Mouse (Mus musculus) embryonic fibroblast, embryonic 13.5 days (primary cell): ENCODE measurements around the gene Mfge8. TPM values are rescaled to one million over a fixed set of nuclear protein-coding genes. Genes with fewer than 3 reads are reported as not detected.

Experiments
- H3K27ac ChIP-seq: 2 replicates; pipeline ENCODE4 v1.5.1; 2012; ENCODE audit warnings: low read length, control low read depth, inconsistent platforms; ENCODE audit not compliant: insufficient read depth
- H3K4me1 ChIP-seq: 2 replicates; pipeline ENCODE4 v1.6.1; 2011; ENCODE audit warnings: low read length; ENCODE audit not compliant: control insufficient read depth, insufficient read depth
- H3K4me3 ChIP-seq: 2 replicates; pipeline ENCODE4 v1.5.1; 2011; ENCODE audit warnings: mild to moderate bottlenecking, control low read depth, low read length; ENCODE audit not compliant: insufficient read depth
- CTCF ChIP-seq: IDR thresholded peaks from 2 replicates; pipeline ENCODE4 v1.5.1; 2011; ENCODE audit warnings: mild to moderate bottlenecking, control low read depth, low read length, moderate library complexity, borderline replicate concordance; ENCODE audit not compliant: insufficient read depth
- POLR2A ChIP-seq: IDR thresholded peaks from 2 replicates; pipeline ENCODE4 v1.6.1; 2011; ENCODE audit warnings: low read depth, mild to moderate bottlenecking, control low read depth, low read length, moderate library complexity
- polyA plus RNA-seq: library from polyadenylated mRNA; stranded (reverse); fragments of >200 nt; gene quantifications from 2 replicates; pipeline ENCODE4 v1.2.4, GENCODE M21; 2011; ENCODE audit warnings: low read depth; ENCODE audit not compliant: missing spikeins, insufficient read length

Mfge8 gene
- polyA plus RNA-seq, 1 experiment: 217 TPM

DNA sequence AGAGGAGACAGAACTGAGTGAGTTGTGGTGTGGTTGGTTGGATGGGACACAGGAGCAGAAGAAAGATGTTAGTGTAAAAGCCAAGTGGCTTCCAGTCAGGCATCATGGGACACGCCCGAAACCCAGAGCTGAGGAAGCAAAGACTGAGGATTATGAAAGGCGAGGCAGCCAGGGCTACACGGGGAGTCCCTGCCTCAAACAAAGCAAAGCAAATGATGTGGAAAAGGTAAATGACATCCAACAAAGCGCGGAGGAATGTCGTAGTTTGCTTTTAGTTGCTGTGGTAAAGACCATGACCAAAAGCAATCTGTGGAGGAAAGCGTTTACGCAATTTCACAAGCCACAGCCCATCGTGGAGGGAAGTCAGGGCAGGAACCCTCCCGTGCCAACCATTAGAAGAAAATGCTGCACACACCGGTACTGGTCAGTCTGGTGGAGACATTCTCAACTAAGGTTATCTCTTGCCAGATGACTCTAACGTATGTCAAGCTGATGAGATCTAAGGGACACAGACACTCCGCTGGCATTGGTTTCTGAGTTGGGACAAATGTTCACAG is 18.2 kb upstream of the Mfge8 start:
- Histone ChIP-seq H3K4me1 (no peaks in the 10 kb centered on the region), H3K27ac (no peak overlapping the region), H3K4me3 (no peak overlapping the region)
- TF ChIP-seq CTCF (no peak), POLR2A (no peak)

GRCm38 (mm10) chr7:79159406-79159805 is 10.5 kb upstream of the Mfge8 start:
- no peak overlapping the region for H3K27ac ChIP-seq
- no peaks in the 10 kb centered on the region for H3K4me1 ChIP-seq
- TF ChIP-seq CTCF (no peak), POLR2A (no peak)
- H3K4me3 ChIP-seq: no peak overlapping the region

GRCm38 (mm10) chr7:79149522-79149921 is 662 bp upstream of the Mfge8 start:
- Histone ChIP-seq H3K27ac (no peak overlapping the region), H3K4me3 (no peak overlapping the region), H3K4me1 (peaks cover 8% of the 10 kb centered on the region; the same call in 1 of the 2 replicates)
- TF ChIP-seq POLR2A (no peak), CTCF (no peak)

- peak overlapping the region; percentile 86 for H3K4me3 ChIP-seq
- TF ChIP-seq CTCF: no peak
- TF ChIP-seq POLR2A: no peak
- 0 out of 2 replicates have a peak overlapping the region, but pooled peaks have one; percentile 48 for H3K27ac ChIP-seq
- H3K4me1 ChIP-seq: peaks cover 8% of the 10 kb centered on the region; the same call in 1 of the 2 replicates
Observed at GRCm38 (mm10) chr7:79147931-79148653, 768 bp downstream of the Mfge8 start.

DNA sequence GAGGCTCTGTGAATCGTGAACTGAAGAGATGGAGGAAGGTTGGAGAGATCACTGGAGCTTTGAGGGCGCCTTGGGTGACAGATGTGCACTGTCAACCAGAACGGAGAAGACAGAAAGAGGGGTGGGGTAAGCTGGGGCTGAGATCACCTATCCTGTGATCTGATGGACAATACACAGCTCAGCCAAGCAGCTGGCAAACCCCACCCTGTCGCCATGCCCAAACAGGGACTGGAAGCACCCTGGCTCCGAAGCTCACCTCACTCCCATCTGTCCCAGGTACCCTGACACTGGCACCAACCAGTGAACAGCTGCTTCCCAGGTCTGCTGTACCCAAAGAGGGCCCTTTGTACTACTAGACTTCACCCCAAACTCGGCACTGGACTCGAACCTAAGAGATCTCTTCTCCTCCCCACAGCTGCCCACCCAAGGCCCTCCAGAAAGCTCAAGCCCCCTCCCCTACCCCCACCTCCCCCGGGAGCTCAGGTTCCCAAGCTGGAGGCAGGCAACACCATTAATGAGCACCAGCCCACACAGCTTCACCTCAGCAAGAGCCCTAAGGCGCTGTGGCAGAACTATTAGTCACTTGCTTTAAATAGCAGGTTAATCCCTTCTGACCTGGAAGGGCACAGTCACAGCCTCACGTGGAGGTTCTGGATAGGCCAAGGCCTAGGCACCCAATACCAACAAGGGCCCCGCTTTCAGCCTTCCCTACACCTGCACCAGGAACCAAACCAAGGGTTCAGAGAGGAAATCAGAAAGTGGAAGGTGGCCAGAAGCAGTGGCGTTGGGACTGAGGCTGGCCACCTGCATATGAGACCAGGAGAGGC is 1.6 kb downstream of the Mfge8 start:
- H3K4me1 ChIP-seq: peaks cover 8% of the 10 kb centered on the region; the same call in 1 of the 2 replicates
- H3K4me3 ChIP-seq: peak overlapping the region; percentile 86
- no peak for TF ChIP-seq CTCF
- no peak for TF ChIP-seq POLR2A
- no peak overlapping the region for H3K27ac ChIP-seq

GRCm38 (mm10) chr7:79140897-79141296 is 8.0 kb downstream of the Mfge8 start:
- H3K27ac ChIP-seq: no peak overlapping the region
- TF ChIP-seq CTCF: peak; percentile 78
- TF ChIP-seq POLR2A: no peak
- no peak overlapping the region for H3K4me3 ChIP-seq
- H3K4me1 ChIP-seq: peaks cover 3% of the 10 kb centered on the region; the same call in 1 of the 2 replicates

GRCm38 (mm10) chr7:79139891-79140591 is 8.8 kb downstream of the Mfge8 start:
- H3K27ac ChIP-seq: no peak overlapping the region; the same call in 1 of the 2 replicates
- no peak overlapping the region for H3K4me3 ChIP-seq
- peaks cover 3% of the 10 kb centered on the region; the same call in 1 of the 2 replicates for H3K4me1 ChIP-seq
- TF ChIP-seq POLR2A (no peak), CTCF (no peak)

GRCm38 (mm10) chr7:79139328-79139824 is 9.5 kb downstream of the Mfge8 start:
- Histone ChIP-seq H3K27ac (no peak overlapping the region), H3K4me3 (no peak overlapping the region), H3K4me1 (peaks cover 3% of the 10 kb centered on the region; the same call in 1 of the 2 replicates)
- TF ChIP-seq CTCF (no peak), POLR2A (no peak)

DNA sequence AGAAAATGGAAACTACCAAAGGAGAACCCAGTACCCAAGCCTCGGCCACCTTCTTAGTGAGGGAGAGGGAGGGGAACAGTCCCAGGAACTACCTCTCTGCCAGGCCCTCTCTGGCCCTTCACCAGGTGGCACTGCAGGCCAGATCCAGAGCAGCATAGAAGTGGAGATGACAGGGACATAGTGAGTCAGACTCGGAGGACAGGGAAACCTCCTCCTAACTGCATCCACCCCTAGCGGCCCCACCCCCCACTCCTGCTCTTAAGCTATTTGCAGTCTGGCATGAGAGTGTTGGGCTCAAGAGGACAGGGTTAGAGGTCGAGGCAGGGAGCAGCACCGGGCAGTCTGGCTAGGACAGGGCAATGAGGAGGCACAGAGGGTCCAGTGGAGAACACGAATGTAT is 15.5 kb downstream of the Mfge8 start:
- H3K4me1 ChIP-seq: 0 out of 2 replicates have a peak, but pooled peaks cover 2% of the 10 kb centered on the region
- no peak overlapping the region for H3K27ac ChIP-seq
- H3K4me3 ChIP-seq: no peak overlapping the region
- TF ChIP-seq CTCF (peak; percentile 31; the same call in 1 of the 2 replicates), POLR2A (no peak)
